Mouse (Mus musculus): ENCODE results near the gene Ccdc9b. TPM values are rescaled to one million over a fixed set of nuclear protein-coding genes. Genes with fewer than 3 reads are reported as not detected.
A peak's percentile ranks its signal among the peaks of the same experiment; 100 is the strongest.

The Ccdc9b gene
- 1 to 10 TPM; 4.4 to 4.8 TPM for total RNA-seq (2021)
- long read RNA-seq, experiment 1, partial matches to known transcripts = 0 of 1 reads
- long read RNA-seq, experiment 1, other reads (novel, unspliced or antisense) = 1 of 1 reads
- long read RNA-seq, experiment 2, partial matches to known transcripts = 0 of 1 reads
- long read RNA-seq, experiment 2, other reads (novel, unspliced or antisense) = 1 of 1 reads

DNA sequence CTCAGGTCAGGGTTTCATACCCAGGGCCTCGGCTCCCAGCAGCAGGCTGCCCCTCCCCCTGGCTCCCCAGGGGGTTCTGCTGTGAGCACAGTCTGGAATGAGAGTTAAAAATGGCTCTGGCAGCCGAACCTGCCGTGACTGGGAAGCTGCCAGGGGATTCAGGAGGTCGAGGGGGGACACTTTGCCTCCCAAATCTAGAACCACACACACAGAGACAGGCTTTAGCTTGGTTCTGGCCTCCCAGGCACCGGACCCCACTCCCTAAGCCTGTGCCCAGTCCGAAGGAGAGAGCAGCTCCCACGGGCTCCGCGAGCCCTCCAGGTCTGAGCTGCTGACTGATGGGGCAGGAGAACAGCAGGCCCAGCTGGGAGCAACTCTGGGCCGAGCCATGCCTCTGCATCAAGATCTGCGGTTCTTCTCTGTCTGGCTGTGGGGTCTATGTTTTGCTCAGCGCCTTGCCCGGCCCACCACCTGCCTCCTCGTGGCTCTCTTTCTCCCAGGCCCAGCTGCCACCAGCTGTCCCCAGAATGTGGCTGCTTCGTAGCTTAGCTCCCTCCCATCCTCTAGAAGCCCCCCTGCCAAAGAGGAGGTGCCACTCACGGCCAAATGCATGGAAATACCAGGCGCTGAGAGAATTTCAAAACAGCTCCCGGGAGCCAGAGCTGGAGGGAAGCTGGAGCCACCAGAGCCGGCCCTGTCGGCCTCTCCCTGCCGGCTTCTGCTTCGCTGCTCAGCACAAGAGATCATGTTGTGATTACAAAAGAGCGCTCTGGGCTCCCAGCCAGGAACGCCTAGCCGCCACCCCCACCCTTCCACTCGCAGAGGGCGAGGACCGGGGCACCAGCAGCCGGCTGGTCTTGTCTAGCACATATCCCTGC lies at the start of gene Ccdc9b:
Gene Ccdc9b, minus strand, starts transcription at position 756 of the 878 bp plus-strand sequence.
- DNase-seq (ENCODE audit: low spot score in 2 of 2) = peak; percentile 80 to 86

DNA sequence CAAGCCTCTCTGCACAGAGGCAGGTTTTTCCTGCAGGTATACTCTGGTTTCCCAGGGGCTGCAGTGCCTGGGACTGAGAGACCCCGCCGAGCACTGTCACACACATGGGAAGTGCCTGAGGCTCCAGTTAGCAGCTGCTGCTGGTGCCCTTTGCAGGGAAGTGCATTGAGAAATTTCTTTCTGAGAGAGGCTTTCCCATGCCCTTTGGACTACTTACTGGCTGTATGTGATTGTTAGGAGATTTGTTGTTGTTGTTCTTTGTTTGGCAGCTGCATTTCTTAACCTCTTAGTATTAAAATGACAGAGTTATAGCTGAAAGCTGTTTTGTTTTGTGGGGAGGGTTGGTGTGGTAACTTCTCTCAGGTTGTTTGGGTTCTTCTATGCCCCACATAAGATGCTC lies 48.4 kb upstream of the Ccdc9b start:
- no peak for DNase-seq (ENCODE audit: low spot score in 2 of 2)

DNA sequence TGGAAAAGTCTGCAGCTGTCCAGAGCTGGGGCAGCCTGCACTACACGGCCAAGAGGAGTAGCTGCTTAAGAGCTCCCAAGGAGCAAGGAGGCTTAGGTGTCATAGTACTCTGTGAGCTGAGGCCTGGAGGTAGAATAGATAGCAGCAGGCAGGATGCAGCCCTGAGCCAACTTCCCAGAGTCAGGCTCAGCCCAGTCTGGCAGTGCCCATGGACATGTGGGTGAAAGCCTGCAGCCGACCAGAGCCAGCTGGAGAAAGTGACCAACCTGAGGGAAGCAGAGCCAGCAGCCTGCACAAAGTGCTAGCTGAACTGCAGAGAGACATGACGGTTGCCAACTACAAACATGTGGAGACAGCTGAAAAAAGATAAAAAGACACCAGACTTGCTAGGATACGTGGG lies 44.4 kb upstream of the Ccdc9b start:
- peak in 1 of 2 experiments; percentile 39 for DNase-seq (ENCODE audit: low spot score in 2 of 2)

DNA sequence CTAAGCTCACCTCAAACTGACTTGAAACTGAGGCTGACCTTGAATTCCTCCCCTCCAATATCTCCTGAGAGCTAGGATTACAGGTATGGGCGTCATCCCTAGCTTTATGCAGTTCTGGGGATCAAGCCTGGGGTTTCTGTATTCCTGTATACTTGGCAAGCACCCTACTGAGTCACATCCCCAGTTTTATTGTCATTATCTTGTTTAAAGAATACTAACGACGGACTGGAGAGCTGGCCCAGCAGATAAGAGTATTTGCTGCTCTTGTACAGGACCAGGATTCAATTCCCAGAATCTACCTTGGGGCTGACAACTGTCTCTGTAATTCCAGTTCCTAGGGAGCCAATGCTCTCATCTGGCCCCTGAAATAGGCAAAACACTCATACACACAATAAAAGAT lies 43.3 kb upstream of the Ccdc9b start:
- no peak for DNase-seq (ENCODE audit: low spot score in 2 of 2)

DNA sequence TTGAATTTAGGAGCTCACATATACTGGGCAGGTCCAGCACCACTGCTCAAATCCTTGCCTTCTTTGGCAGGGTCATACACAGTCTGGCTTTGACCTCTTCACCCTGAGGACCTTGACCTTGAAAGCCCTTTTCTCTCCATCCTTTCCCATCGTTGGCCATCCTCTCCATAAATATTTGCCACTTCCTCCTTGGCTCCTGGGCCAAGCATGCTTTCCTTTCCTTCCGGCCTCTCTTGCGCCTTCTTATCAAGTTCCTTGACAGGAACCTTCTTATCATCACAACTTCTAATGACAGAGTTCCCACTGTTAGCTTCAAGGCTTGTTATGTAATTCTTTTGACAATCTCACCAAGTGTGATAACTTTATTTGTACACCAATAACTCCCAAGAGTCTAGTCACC lies 42.7 kb upstream of the Ccdc9b start:
- DNase-seq (ENCODE audit: low spot score in 2 of 2) = no peak

DNA sequence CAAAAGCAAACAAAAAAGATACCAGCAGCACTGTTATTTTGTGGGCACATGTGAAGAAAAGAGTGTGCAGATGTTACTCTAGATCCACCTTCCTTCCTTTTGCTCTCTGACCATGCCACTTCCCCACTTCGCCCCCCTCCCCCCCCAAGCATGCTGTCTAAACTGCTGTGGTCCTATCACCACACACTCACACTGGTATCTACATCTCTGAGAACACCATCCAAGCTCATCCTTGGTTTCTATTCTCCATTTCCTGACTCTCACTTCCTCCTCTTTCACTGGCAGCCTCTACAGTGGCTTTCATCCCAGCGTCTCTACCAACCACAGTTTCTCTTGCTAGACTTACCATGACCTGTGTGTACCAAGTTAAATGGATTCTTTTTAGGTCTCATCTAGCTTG lies 42.0 kb upstream of the Ccdc9b start:
- no peak for DNase-seq (ENCODE audit: low spot score in 2 of 2)

DNA sequence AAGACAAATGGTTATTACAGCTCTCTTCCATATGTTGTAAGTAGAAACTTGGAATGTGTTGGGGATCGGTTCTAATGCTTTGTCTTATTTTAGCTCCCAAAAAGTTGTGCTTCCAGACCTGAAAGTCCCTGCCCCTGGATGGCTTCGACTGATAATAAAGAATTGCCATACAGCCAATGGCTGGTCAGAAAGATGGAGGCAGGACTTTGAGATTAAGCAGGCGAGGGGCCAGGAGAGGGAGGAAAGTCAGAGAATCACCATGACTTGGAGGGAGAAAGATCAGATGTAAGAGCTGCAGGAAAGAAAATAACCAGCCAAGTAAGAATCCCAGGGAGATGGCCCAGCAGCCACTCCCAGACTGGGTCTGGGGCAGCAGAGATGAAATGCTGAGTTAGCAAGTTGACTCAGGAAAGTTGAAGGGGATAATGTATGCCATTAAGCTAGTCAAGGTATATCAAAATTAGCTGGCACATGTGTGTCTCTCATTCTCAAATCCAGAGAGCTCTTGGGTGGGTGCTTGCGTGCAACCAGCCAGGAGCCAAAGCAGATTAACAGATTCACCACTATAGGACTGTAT lies 40.2 kb upstream of the Ccdc9b start:
- DNase-seq (ENCODE audit: low spot score in 2 of 2) = no peak

DNA sequence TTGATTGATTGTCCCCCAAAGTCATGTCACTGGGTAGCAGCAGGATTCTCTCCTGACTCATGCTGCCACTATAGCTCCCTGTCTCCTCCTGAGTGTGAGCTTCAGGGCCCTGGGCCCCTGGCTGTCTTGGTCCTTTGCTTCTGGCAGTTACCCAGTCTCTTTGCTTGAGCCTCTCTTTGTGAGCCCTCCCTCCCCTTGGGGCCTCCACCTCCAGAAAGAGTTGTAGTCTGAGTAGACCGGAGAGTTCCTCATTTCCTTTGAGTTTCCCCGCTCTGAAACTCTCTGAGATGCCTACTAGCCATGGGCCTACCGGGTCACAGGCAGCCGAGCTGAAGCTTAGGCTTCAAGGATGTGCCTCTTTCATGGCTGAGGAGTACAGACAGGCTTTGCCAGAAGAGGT lies 31.2 kb upstream of the Ccdc9b start:
- no peak for DNase-seq (ENCODE audit: low spot score in 2 of 2)

DNA sequence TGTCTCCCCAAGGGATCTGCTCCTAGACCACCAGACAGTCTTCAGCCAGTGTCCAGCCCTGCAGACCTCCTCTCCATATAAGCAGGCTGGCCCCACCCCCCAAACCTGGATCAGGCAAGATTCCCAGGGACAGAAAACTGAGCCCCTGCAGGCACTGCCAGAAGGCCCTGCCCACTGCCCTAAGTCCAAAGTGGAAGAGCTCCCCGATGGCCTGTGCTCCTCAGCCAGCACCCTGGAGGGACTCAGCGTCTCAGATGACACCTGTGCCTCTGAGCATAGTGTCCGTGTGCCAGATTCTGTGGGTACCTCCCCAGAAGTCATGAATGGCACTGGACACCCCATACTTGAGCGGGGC lies 29.8 kb upstream of the Ccdc9b start:
- DNase-seq (ENCODE audit: low spot score in 2 of 2) = no peak

DNA sequence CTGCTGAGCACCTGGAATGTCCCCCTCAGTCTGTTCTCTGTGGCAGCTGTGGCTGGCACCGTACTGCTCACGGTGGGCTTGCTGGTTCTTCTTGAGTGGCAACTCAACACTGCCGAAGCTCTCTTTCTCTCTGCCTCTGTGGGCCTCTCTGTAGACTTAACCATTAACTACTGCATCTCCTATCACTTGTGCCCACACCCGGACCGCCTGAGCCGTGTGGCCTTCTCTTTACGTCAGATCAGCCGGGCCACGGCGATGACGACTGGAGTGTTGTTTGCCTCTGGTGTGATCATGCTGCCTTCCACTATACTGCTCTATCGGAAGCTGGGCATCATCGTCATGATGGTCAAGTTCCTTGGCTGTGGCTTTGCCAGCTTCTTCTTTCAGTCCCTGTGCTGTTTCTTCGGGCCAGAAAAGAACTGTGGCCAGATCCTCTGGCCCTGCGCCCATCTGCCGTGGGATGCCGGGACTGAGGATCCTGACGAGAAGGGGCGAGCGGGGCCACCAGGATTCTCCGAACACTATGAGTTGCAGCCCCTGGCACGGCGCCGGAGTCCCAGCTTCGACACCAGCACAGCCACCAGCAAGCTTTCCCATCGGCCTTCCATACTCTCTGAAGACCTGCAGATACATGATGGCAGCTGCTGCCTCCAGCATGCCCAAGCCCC lies 29.3 kb upstream of the Ccdc9b start:
- DNase-seq (ENCODE audit: low spot score in 2 of 2) = no peak

DNA sequence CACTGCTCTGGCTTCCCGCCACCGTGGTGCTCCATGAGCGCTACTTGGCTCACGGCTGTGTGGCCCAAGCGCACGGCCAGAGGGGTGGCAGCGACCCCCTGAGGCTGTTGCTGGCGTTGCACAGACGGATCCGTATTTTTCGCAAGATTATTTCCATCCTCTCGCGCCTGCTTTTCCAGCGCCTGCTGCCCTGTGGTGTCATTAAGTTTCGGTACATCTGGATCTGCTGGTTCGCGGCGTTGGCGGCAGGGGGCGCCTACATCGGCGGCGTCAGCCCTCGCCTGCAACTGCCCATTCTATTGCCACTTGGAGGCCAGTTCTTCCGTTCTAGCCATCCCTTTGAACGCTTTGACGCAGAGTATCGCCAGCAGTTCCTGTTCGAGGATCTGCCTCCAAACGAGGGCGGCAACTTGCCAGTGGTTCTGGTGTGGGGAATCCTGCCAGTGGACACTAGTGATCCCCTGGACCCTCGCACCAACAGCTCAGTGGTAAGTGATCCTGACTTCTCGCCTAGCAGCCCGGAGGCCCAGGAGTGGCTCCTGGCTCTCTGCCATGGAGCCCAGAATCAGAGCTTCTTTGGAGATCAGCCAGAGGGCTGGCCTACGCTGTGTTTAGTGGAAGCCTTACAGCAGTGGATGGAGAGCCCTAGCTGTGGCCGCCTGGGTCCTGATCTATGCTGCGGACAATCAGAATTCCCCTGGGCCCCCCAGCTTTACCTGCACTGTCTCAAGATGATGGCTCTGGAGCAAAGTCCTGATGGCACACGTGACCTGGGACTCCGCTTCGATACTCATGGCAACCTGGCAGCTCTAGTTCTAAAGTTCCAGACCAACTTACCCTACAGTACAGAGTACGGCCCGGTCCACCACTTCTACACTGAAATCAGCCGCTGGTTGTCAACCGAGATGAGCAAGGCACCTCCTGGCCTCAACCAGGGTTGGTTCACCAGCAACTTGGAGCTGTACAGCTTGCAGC lies 28.4 kb upstream of the Ccdc9b start:
- peak; percentile 39 to 55 for DNase-seq (ENCODE audit: low spot score in 2 of 2)

DNA sequence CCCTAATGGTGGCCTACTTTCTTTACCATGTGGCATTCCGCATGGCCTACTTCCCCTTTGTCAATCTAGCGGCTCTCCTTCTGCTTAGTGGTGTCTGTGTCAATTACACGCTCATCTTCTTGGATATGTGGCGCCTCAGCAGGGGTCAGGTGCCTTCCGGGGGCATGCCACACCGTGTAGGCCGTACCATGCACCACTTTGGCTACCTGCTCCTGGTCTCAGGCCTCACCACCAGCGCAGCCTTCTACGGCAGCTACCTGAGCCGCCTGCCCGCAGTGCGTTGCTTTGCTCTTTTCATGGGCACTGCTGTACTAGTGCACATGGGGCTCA lies 27.7 kb upstream of the Ccdc9b start:
- no peak for DNase-seq (ENCODE audit: low spot score in 2 of 2)

DNA sequence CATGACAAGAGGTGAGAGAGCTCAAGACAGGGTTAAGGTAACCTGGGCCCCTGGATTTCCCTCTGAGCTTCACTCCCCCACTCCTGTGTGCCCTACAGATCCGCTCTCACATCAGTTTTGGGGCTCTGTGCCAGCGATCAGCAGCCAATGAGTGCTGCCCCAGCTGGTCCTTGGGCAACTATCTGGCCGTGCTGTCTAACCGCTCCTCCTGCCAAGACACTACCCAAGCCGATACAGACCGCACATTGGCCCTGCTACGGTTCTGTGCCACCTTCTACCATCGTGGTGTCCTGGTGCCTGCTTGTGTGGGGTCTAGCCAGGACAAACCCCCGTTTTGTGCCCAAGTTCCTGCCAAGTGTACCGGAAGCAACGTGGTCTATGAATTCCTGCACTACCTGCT lies 27.0 kb upstream of the Ccdc9b start:
- DNase-seq (ENCODE audit: low spot score in 2 of 2) = no peak

DNA sequence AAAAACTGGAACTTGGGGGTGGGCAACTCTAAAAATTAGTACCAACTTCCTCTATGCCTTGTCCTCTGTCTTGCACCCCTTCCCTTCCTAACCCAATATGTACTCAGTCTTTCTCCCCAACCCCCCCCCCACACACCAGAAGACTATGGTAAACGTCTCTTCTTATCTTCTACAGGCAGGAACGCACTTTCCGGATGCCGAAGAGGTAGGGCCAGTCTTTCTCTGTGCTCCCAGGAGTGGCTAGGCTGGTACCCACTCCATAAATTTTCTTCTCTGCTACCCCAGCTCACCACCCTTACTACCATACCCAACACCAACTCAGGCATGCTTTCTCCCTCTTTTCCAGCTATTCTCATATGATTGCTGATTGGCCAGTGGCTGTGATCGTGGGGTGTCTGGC lies 24.1 kb upstream of the Ccdc9b start:
- DNase-seq (ENCODE audit: low spot score in 2 of 2) = no peak

DNA sequence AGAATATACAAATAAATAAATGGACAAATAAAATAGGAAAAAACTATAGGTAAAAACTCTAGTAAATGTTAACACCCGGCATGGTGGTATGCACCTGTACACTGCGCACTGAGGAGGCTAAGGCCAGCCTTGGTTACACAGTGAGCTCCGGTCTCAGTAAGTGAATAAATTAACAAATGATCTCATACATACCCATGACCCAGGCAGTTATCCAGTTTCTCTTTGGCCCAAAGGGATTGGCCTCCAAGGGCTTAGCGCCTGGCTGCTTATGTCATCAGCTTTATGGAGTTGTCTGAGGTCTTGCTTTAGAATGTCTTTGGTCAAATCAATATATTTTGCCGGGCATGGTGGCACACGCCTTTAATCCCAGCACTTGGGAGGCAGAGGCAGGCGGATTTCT lies 21.2 kb upstream of the Ccdc9b start:
- DNase-seq (ENCODE audit: low spot score in 2 of 2) = no peak

DNA sequence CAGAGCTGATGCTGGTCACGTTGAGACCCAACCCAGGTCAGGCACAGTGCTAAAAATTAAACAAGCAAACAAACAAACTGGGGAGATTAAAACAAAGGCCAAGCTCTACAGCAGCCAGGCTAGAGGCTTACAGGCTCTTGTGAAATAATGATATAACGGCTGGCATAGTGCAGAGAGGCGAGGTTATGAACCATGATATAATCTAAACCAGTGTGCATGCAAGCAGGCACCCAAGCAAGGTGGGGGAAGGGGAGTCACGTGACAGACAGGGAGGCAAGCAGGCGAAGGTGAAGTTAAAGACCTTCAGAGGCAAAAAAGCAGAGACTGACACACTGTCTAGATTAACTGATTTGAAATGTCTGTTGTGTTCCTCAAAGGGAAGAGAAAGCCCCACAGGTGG lies 20.6 kb upstream of the Ccdc9b start:
- no peak for DNase-seq (ENCODE audit: low spot score in 2 of 2)

DNA sequence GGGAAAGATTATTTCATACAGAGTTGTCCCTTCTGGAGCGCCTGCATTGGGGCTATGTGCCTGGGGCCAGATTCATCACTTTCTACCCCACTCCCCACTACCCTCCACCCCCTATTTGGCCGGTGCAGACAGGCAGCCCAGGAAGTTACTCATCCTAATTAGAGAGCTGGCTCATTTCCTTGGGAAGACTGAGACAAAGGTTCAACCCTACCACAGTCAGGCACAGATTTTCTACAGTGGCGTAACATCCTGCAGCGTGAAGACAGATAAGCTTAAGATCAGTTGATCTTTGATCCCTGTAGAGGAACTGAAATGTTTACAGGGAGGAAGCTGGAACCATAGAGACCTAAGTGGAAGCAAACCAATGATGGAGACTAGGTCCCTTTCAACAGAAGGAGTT lies 19.8 kb upstream of the Ccdc9b start:
- DNase-seq (ENCODE audit: low spot score in 2 of 2) = no peak

DNA sequence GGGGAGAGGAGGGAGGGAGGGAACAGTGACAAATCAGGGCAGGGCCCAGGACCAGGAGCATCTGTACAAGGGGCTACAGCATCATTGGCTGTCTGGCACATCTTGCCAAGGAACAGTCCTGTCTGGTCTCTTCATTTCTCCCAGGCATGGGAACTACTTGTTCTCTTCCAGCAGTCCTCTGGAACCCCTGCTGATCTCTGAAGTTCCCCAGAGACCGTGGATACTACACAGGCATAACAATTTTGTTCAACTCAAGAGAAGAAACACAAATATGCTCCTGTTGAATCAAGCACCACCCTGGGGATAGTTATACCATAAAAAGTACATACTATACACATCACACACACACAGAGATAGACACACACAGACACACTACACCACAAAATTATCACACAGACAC lies 18.7 kb upstream of the Ccdc9b start:
- DNase-seq (ENCODE audit: low spot score in 2 of 2) = no peak

DNA sequence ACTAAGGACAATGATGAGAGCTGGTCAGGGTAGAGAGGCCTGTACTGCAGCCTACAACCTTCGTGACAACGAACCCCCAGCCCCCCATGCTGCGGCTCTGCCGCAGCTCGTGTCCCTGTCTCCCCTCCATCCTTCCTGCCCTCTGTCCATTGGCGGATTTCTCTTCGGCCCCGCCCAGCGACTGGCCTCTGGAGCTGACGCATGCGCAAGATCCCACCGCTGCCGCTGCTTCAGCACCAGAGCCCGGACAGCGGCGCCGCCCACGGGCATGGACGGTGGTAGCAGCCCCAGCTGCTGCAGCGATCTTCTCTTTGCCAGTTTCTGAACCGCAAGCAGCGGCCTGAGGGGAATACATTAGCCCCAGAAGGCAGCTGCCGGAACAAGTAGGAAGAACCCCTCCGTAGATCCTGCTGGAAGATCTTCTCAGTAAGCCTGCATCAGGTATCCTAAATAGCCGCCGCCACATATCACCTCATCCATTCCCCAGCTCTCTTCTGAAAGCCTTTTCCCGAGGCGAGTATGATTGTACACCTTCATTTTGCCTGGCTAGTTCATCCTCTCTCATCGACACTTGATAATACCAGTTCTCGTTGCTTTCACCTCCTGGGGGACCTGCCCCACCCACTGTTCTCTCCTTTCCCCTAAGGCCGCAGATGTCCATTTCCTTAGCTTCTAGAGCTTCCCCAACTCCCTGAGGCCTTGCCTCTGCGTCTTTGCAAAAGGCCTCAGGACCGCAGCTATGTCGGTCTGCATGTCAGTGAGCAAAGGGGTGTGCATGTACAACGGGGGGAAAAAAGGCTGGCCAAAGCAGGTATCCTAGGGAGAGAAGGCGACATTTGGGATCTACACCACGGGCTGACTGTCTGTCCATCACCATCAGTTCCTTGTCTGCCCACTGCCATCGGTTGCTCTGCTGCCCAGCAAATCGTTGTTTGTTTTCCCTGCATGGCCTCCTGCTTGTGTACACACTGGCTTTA lies 17.3 kb upstream of the Ccdc9b start, which contains the start of gene Disp2:
Gene Disp2, plus strand, starts transcription at position 216 of the 977 bp plus-strand sequence.
- DNase-seq (ENCODE audit: low spot score in 2 of 2) = peak; percentile 97 to 98

DNA sequence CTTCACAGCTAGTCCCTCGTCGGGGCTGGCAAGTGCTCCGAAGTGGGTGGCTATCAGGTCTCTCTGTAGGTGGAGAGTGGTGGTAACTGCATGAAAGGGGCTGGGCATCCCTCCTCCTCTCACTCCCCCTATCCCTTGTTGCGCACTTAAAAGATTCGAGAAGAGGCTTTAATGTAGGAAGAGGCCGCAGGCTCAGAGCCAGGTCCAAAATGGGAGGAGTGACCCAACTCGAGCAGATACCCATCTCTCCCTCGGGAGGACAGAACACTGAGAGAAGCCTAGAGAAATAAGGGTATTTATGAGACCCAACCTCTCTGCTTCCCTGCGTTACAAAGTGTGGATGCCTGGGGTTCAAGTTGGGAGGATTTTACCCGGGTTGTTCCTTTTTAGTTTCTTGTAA lies 16.6 kb upstream of the Ccdc9b start:
- DNase-seq (ENCODE audit: low spot score in 2 of 2) = no peak
